Mouse (Mus musculus) left cerebral cortex, postnatal 25 days (tissue): ENCODE results near the gene Ndufa9. TPM values are rescaled to one million over a fixed set of nuclear protein-coding genes. Genes with fewer than 3 reads are reported as not detected.

ENCODE experiments used
- DNase-seq, 2 experiments: peaks; one replicate each; pipeline ENCODE4 v3.0.0; 2022; ENCODE audit warnings: low spot score in 2 of 2, mixed read lengths in 1 of 2
- intact Hi-C: fragments of 180-260 bp; cut with DNase I; formaldehyde crosslinking; loops from one replicate; pipeline ENCODE4 v1.15.1; 2025
- total RNA-seq, 2 experiments: library from RNA; stranded (reverse); gene quantifications; 2 replicates each; pipeline ENCODE4 v1.2.3; 2021

Ndufa9 gene
- total RNA-seq = 100 to 1,000 TPM; 151 to 158 TPM

DNA sequence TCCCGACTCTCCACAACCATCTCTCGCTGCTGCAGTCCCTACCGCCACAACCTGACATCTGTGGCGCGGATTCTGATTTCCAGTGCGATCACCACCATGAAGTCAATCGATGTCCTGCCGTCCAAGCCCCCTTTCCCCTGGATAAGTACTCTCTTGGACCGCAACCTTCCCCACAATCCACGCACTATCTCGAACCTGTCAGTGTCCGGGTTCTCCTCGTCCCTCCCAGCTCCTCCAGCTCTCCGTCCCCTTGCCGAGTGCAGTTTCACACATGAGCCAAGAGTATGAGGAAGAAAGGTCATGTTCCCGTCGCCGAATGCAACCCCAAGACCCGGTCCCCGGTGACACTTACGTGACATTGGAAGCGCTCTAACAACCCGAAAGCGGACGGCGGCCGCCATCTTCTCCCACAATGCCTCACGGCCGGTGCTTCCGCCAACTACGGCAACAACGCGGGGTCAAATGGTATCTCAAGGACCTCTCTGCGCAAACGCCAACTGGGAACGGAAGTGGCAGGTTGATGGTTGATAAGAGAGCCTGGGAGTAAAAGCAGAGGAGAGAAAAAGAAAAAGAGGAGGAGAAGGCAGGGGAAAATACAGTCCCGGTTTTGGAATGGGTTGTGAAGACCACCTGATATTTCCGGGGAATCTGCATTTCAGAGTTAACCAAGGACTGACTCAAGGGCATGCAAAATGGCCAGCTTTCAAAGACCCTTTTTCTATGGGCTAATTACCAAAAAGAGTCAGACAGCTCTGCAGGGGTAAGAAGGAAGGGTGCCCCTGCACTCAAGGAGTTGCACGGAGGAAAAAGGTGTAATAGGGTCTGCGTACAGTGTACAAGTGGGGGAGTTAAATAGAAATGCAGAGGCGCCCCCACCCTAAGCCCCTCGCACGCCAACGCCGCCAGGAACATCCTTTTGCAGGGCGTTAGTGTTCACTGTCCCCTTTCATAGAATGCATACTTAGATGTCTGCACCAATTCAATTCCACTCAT, at the start of gene Ndufa9:
Gene Ndufa9, minus strand, starts transcription at position 425 of the 993 bp plus-strand sequence.
- peak; percentile 97 for DNase-seq
- intact Hi-C loops = loop anchor here (1.0 kb wide), 1 partner anchor 90 kb away; the partner anchor contains the start of genes D6Wsu163e and Rad51ap1

DNA sequence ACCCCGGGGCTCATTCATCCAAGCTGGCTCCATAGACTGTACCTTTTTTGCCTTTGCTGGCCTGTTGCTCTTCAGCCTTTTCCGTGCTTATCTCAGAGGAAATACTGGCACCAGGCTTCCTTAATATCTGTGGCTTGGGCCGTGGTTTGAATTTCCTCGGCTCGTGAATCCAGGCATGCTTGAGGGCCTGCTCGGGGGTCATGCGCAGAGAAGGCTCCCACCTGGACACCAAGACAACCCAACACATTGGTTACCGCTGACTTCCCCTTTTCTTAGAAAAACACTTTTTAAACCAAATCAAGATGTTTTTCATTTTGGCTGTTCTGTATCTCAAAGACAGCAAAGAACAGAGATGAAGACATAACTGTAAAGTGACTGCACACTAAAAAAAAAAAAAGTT, 28.2 kb upstream of the Ndufa9 start:
- intact Hi-C loops = no loop called here
- no peak for DNase-seq

DNA sequence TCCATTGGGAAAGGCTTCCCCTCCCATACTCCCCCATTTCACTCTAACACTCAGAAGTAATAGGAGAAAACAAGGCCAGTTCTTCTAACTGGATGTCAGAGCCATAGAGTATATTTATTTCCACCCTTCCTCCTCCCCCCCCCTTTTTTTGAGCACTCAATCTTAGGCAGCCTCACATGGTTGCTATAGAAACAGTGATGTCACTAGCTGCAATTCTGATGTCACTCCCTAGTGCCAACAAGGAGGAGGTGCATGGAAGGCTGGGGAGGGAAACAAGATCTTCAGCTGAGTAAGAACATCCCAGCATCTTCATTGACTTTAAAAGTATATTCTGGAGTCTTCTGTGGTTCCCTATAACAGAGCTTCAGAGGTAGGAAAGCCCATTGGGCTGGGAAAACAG, 3.9 kb upstream of the Ndufa9 start, which contains the start of gene Akap3:
Gene Akap3, plus strand, starts transcription at position 218 of the 400 bp plus-strand sequence.
- DNase-seq = peak in 1 of 2 experiments; percentile 40
- intact Hi-C loops = no loop called here

- DNase-seq = no peak
- intact Hi-C loops = no loop called here
These were observed 12.3 kb downstream of the Ndufa9 start for GRCm38 (mm10) chr6:126836628-126837027.

DNA sequence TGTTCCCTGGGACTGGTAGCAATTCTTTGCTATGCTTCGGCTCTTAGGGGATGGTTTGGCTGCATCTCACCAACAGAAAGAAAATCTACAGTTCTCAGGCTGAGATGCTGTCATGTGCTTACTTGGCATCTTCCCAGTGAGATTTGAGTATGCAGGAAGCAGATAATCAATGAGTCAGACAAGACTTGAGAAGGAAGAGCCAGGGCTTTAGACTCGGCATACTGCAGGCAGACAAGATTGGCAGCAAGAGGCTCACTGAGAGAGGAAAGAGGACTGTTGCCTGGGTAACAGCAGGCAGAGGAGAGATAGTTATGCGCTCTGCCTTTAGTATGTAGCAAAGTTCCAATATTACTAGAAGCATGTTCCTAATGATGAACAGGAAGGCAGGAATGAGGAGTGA, 25.8 kb downstream of the Ndufa9 start:
- DNase-seq = peak; percentile 29 to 83
- intact Hi-C loops = no loop called here

DNA sequence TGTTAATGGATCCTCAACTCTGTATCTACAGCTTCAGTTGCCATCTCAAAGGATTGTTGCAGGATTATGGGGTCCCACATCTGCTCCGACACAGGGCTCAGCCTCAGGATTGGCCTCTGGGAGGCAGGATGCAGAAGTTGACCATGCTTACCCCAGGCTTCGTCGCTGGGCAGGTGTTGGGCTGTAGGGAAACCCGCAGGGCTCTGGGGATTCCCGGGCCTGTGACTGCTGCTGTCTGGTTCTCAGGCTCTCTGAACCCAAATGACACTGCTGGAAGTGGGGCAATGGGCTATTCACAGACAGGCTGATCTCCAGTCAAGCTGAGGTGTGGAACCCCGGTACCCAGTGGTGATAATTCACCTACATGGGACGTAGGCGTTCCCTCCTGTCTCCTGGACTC, 32.6 kb downstream of the Ndufa9 start:
- no peak for DNase-seq
- intact Hi-C loops = no loop called here

DNA sequence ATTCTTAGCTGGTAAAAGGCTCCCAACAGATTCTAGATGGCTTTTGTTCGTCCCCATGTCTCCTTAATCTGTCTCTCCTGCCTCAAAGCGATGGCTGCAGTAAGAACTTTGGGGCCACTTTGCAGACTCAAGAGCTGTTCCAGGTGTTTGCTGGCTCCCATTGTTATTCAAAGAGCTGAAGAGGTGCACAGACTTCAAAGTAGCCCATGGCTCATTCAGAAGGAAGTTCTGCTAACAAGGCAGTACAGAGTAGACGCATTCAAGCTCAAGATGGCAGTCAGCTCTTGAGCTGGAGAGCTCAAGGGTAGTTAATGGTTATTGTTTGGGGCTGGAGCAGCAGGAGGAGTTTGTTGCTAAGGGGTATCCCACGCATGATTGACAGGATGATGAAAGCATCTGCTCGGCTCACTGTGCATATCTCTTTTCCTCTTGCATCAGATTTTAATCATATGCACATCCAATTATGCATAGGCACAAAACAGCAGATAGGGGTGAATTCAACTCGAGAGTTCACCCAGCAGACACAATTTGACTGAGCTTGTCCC, 33.7 kb downstream of the Ndufa9 start:
- intact Hi-C loops = no loop called here
- no peak for DNase-seq

- DNase-seq = no peak
- intact Hi-C loops = no loop called here
These were observed 37.5 kb downstream of the Ndufa9 start for GRCm38 (mm10) chr6:126811481-126811880.

DNA sequence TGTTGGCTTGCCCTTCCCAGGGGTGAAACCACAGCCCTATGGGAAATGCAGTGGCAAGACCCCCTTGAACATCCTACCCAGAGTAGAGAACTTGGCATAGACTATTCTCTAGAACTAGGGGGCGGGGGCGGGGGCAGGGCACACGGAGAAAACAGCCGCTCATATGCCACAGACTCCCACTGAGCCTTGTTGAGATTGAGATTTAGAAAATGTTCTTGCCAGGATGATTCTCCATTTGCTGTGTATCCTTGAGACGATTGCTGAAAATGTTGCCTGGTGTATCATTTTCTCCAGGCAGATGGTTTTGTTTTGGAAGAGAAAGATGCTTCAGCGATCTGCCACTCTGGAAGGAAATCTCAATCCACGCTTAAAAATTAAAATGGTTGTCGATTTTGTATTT, 40.4 kb downstream of the Ndufa9 start:
- intact Hi-C loops = no loop called here

DNA sequence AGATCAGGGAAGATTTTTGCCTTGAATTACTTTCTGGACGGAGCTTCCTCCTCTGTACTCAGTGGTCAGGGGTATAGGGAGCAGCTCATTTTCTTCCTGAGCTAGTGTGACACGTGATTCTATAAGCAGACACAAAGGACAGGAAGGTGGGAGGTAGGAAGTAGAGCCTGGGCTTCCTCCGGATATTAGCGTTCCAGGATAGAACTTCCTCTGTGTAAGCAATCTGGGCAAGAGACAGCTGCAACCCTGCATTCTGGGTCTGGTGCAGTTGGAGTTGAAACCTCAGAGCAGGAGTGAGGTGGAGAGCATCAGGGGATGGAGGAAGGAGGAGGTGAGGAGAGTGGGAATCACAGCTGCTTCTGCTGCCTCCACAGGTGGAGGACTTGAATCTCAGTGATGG, 40.8 kb downstream of the Ndufa9 start:
- no peak for DNase-seq
- intact Hi-C loops = no loop called here

More for the DNA sequence above, 40.4 kb downstream of the Ndufa9 start:
- peak in 1 of 2 experiments; percentile 52 for DNase-seq

DNA sequence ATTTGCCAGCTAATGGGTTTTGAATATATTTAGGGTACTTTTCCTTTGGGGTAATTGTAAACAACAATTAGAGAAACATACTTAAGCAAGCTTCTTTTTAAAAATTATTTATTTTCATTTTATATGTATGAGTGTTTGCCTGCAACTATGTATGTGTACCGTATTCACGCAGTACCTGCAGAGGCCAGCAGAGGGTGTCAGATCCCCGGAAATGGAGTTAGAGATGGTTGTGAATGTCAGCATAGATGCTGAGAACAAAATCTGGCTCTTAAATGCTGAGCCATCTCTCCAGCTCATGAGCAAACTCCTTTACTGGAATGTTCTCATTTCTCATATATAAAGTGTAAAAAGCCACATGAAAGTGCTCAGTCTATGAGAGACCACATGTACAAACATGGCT, 42.2 kb downstream of the Ndufa9 start:
- DNase-seq = no peak
- intact Hi-C loops = no loop called here

GRCm38 (mm10) chr6:126802946-126803345, 46.0 kb downstream of the Ndufa9 start:
- DNase-seq = peak; percentile 46 to 64
- intact Hi-C loops = no loop called here

GRCm38 (mm10) chr6:126794751-126795150, 54.2 kb downstream of the Ndufa9 start:
- intact Hi-C loops = loop anchor here (5.0 kb wide), 1 partner anchor 143 kb away; the partner anchor contains the start of genes D6Wsu163e and Rad51ap1
- DNase-seq = no peak

- no peak for DNase-seq
- intact Hi-C loops = loop anchor here (5.0 kb wide), 1 partner anchor 144 kb away; the partner anchor contains the start of genes D6Wsu163e and Rad51ap1
These were observed 55.2 kb downstream of the Ndufa9 start for GRCm38 (mm10) chr6:126793689-126794088.

DNA sequence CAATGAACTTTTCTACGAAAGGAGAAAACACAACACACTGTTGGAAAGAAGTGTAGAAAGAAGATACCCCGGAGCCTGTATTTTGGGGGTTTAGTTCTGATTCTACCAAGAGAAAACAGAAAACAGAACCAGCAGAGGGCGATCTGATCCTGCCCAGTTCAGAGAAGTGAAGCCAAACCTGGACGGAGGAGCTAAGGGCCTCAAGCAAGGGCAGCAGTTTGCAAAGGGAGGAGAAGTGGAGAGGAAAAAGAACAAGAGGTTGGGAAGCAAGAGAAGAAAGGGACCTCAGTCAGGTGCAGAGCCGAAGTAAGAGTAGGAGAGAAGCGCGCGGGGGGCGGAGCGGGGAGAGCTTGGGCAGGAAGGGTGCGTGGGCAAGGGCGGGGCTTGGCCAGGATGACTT, 57.0 kb downstream of the Ndufa9 start:
- peak; percentile 50 to 65 for DNase-seq
- intact Hi-C loops = loop anchor here (5.0 kb wide), 1 partner anchor 145 kb away; the partner anchor contains the start of genes D6Wsu163e and Rad51ap1

GRCm38 (mm10) chr6:126791488-126791887, 57.4 kb downstream of the Ndufa9 start:
- no peak for DNase-seq
- intact Hi-C loops = loop anchor here (5.0 kb wide), 1 partner anchor 146 kb away; the partner anchor contains the start of genes D6Wsu163e and Rad51ap1

DNA sequence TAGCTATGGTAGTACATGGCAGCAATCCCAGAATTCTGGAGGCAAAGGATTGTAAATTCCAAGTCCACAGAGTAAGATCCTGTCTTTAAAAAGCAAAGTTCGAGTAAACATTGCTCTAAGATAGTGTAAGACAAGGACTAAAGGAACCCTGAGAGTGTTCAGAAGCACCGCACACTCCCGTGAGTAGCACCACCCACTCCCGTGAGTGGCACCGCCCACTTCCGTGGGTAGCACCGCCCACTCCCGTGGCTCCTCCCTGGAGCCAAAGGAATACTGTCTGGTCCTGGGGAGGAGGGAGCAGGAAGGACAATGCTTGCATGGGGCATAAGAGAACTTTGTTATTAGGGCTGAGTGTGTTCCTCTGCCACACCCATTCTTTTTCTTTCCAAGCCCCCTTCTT, 60.1 kb downstream of the Ndufa9 start:
- no peak for DNase-seq
- intact Hi-C loops = loop anchor here (10.0 kb wide), 1 partner anchor 224 kb away; no protein-coding TSS in a partner anchor

DNA sequence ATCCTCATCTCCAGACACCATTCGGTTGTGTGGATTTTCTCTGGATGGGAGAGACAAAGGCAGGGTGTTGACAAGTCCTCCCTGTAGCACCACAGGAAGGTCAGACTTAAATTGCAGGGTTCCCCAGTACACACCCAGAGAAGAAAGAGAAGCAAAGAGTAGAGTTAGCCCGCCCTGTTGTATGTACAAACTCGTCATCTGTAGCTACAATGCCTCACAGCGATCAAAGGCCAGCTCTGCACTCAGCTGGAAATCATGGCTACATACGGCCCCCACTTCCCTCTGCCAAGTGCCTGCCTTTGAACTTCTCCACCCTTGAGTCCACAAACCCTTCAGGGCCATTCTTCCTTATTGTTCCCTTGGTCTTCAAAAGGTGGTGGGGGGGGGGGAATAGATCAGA, 64.7 kb downstream of the Ndufa9 start:
- intact Hi-C loops = loop anchor here (5.0 to 10.0 kb wide), 2 partner anchors 42 to 219 kb away; partner anchors contain the start of gene Kcna6
- no peak for DNase-seq

DNA sequence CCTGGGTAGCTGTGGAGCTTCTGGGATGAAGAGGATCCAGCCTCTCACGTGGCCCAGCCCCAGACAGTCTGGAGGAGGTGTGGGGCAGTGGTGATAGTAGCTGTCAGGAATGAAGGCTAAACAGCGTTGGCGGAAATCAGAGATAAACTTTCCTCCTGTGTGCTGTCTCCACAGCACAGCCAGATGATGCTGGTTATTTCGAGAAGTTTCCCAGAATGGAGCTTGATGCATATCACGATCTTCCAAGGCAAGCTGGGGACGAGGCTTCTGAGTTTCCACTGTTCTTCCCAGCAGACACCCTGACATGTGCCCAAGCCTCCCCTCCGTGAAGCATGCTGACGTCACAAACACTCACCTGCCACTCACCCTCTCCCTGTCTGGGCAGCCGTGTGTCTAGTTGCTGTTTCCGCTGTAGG, 65.3 kb downstream of the Ndufa9 start:
- intact Hi-C loops = loop anchor here (1.0 to 10.0 kb wide), 3 partner anchors 41 to 219 kb away; partner anchors contain the start of gene Kcna6
- DNase-seq = peak; percentile 64 to 96

DNA sequence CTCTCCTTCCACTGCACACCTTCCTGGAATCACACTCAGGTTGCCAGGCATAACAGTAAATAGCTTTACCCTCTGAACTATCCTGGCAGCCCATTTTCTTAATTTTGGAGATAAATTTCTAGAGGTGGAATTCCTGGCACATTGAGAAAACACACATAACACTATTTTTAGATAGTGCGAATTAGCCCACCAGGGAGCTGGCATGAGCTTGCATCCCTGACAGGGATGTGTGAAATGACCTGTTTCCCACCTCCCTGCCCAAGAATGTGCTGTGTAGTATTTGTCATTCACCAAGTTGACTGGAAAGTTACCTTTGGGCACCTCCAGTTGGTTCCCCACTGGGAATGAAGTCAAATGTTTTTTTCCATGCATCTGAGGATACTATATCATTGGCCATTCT, 65.9 kb downstream of the Ndufa9 start:
- intact Hi-C loops = loop anchor here (1.0 to 10.0 kb wide), 3 partner anchors 41 to 218 kb away; partner anchors contain the start of gene Kcna6
- DNase-seq = no peak
